Mouse (Mus musculus): ENCODE results near the gene Kcnj9.
A peak's percentile ranks its signal among the peaks of the same experiment; 100 is the strongest.

The Kcnj9 gene

DNA sequence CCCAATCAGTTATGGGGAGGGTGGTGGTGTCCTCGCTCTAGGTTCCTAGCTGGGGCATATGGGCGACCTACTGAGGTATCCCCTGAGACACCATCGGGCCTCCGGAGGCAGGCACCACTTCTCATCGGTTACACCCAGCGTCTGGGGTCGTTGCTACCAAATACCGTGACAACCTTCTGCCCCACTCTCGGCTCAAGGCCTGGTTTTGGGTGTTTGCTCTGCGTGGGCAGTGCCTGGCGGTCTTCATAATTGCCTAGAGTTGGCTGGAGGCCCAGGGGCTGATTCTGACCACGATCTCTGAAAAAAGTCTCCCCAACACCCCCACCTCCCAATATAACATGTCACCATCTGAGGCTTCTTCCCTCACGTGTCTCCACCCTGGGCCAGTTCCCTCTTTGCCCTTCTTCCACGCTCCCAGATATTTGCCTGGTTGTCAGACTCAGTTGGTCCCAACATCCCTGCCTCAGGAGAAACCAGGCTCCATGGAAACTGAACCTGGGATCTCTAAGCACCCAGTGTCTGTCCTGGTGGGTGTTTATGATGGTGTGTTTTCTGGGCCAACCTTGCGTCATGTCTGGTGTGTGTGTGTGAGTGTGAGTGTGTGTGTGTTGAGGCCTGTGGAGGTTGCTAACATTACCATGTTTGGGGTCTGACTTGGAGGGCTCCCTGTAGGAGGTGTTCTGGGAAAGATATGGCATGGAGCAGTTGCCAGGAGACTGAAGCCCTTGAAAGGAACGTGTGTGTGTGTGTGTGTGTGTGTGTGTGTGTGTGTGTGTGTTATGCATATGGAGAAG lies 16.2 kb downstream of the Kcnj9 start:
- DNase-seq (ENCODE audit: low spot score), result no peak

DNA sequence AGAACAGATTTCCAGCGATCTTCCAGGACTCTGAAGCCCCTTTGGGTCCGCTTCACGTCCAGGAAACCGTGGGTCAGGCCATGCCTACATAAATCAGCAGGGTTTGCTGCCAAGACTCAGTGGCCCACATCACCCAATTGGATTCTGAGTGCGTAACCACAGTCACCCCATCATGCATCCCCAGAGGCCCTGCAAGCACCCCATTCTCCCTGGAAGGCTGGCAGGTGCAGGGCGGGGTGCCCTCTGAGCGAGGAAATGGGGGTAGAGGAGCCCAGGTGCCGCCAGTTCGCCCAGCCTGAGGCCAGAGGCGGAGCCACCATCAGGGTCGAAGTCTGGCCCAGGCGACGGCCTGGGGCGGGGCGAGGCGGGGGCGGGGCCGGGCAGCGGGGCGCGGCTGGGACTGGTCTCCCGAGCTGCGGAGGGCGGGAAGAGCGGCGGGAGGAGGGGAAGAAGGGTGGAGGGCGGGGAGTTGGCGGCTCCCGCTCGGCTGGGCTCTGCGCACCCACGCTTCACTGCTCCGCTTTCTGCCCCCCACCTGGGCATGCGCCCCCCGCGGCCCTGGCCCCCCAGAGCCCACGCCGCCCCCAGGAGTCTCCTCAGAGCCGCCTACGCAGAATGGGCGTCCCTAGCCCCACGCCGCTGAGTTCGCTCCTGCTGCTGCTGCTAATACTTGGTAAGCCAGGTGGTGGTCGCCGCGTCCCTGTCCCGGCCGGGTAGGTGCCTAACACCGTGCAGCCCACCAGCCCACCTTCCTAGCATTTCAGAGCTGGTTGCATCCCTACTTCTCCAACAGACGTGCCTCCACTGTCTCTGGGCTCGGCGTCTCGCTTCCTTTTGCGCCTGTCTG lies 17.0 kb downstream of the Kcnj9 start:
- DNase-seq (ENCODE audit: low spot score), result peak; percentile 80

DNA sequence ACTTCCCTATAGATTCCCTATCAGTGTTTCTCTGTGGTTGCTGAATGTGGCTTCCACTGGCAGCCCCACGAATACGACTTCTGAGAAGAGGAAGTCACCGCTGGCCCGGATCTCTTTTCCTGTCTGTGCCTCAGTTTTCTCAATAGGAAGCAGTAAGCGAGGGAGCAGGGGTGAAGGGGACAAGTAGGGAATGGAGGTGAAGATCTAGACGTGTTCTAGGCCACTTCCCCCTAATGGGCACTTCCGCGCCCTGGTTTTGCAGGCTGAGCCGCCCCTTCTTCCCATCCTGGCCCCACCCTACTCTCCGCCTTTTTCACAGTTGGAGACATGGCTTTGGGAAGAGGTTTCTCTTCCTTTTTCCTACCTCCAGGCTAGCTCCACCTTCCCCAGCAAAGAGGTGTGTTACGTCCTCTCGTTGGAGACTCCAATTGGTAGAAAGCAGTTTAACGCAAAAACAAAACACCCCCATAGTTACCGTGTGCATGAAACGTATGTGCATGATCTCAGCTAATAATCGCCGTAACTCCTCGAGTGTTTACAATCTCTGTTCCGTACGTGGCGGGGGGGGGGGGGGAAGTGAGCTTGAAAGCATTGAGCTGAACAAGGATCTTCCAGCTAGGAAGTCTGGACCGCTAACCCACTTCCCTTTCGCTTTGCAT lies 17.7 kb downstream of the Kcnj9 start:
- DNase-seq (ENCODE audit: low spot score), result no peak

DNA sequence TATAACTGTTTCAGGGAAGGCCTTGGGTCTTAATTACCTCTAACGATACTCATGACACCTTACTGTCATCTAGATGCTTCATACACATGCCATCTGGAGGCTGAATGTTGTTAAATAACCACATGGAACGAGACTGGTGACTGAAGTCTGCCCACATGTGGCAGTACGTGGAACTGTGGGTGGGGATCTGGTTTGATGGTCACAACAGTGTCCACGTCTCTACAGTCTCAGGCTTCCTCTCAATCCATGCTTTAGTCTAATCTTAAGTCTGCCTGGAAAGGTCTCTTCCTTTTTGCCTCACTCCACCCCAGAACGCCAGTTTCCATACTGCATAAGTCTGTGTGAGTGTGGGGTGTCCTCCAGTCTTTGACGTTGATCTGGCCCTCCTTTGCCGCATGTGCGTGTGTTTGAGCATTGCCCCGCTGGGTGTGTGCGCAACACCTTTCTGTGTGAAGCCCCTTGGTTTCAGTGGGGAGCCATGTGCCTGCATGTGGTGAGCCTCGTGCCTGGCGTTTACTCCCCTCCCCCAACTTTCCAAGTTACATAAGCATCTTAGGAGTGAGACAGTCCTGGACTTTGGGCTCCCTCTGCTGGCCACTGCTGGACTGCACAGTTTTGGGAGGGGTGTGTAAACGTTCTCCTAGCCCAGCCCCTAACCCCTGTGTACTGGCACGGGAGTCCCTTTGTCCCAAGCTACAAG lies 19.3 kb downstream of the Kcnj9 start:
- DNase-seq (ENCODE audit: low spot score), result peak; percentile 95

DNA sequence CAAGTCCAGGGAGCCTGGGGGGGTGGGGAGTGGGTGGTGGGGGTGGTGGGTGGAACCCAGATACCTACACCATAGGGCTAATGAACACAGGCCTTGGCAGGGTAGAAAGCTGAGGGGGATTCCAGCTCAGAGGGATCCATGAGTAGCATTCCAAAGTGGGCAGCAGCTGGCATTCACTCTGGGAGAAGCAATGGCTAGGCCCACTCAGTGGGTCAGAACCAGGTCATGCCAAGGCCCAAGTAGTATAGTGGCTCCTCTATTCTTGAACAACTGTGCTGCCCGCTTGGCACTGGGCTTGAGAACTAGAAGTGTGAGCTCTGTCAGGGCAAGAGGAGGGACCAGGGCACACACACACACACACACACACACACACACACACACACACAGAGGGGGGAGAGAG lies 20.7 kb downstream of the Kcnj9 start:
- no peak for DNase-seq (ENCODE audit: low spot score)

DNA sequence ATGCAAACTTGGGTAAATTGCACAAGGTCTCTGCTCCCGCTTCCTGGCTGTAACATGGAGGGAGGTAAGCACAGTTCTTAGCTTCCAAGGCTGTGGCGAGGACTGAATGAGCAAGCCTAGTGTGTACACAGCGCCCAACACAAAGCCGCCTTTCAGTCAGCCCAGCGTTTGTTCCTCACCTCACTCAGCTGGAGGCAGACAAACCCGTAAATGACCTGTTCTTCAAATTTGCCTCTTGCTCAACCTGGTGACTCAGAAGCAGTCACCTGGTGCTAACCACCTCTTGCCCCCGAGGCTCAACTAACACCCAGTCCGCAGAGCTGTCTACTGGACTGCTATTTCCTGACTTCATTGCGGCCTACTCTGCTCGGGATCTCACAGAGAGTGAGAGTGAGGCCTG lies 21.2 kb downstream of the Kcnj9 start:
- DNase-seq (ENCODE audit: low spot score), result no peak

DNA sequence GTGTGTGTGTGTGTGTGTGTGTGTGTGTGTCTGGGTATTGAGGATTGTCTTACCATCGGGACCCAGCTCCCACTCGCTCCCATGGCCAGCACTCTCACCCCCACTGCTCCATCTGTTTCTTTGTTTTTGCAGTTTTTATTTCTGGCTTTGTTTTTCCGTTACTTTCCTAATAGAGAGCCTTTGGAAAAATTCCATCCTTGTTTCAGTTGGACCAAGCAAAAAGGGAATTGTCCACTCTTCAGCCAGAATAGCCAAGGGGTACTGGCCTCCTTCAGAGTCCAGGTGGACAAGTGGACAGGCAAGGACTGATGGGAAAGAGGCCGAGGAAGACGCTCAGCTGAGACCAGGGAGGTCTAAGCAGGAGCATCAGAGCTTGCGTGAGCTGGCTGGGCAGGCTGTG lies 22.2 kb downstream of the Kcnj9 start:
- peak; percentile 45 for DNase-seq (ENCODE audit: low spot score)

DNA sequence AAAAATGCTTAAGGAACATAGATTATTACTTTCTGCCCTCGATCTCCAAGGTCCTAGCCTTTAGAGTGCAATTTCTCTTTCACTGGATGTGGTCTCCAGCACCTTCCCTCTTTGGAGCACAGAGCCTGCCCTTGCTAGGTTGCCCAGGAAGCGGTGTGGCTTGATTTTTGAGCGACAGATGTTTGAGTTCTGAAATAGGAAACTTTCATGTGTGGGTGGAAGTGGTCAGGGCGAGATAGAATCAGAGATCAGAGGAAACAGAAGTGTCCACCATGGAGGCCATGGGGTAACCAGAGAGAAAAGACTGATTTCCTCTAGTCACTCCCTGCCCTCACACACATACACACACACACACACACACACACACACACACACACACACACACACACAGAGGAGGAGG lies 22.9 kb downstream of the Kcnj9 start:
- DNase-seq (ENCODE audit: low spot score), result no peak

DNA sequence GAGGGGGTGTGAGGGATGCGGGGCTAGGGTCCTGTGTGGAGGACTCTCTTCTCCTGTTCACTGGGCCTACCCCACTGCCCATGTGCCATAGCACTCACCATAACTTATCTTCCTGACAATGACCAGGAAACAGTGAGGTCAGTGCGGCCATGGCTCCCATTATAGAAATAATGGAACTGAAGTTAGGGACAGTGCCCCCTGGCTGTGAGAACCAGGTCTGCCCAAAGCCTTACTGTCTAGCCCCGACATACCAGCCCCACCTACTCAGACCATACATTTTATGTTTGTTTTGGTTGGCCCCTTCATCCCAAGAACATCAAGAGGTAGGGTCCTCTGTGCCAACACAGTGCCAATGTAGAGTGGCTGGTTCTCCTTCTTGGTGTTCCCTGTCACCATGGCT lies 23.5 kb downstream of the Kcnj9 start:
- DNase-seq (ENCODE audit: low spot score), result no peak

DNA sequence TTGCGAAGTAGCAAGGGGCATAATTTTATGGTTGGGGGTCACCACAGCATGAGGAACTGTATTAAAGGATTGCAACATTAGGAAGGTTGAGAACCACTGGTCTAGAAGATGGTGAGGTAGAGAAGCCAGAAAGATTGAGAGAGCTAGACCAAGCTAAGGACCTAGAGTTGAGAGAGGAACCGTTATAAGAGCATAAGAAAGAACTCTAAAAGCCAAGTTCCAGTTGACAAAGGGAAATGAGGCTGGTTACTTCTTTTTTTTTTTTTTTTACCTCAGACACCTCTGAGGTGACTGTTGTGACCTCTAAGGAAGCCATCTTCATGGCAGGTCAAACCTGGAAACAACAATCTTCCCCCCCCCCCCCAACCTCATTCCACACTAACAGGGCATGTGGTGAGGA lies 24.0 kb downstream of the Kcnj9 start:
- no peak for DNase-seq (ENCODE audit: low spot score)

DNA sequence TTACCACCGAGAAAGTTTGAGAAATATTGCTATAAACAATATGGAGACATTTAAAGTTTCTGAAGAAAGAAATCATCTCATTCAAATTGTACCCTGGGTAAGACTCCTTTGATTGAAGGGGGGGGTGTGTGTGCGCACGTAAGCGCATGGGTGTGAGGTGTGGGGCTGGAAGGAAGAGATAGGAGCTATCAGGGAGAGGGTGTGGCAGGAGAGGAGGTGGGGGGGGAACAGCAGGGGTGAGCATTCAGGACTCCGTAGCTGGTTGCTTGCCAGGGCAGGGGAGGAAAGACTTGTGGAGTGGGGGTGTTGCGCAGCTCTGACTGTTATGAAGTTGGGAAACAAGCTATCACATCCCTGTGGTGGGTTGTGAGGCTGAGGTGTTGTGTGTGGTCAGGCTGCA lies 24.7 kb downstream of the Kcnj9 start:
- DNase-seq (ENCODE audit: low spot score), result peak; percentile 12

DNA sequence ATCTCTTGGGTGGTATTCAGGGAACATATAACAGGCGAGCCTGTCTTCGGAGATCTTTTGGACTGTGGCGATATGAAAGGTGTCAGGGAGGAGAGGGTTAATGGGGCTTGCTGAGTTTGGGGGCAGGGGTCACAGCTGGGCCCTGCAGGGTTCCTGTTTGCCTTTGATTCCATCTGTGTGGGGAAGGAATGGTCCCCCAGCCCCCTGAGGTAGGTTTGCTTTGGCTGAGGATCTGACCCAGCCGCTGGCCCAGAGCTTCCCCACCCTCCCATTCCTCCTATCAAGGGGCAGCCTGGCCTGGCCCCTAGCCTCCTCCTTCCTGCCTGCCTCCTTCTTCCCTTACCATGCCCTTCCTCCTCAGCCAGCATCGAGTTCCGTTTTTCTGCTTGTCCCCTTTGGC lies 26.3 kb downstream of the Kcnj9 start:
- DNase-seq (ENCODE audit: low spot score), result no peak

DNA sequence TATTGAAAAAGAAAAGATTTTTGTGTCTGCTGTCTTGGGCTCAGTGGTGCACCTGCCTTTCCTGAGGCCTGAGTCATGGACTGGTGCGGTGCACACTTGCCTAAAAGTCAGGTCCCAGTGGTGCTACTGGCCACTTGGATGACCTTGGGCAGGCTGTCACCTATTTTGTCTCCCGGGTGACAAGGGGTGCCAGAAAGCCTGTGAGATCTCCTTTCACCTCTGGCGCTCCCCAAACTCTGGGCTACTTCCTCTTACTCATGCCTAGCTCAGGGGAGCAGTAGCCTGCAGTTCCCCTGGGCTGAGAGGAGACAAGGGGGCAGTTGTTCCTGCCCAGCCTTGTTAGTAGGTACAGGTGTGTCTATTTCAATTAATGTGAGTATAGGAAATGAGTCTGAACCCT lies 26.8 kb downstream of the Kcnj9 start:
- no peak for DNase-seq (ENCODE audit: low spot score)

DNA sequence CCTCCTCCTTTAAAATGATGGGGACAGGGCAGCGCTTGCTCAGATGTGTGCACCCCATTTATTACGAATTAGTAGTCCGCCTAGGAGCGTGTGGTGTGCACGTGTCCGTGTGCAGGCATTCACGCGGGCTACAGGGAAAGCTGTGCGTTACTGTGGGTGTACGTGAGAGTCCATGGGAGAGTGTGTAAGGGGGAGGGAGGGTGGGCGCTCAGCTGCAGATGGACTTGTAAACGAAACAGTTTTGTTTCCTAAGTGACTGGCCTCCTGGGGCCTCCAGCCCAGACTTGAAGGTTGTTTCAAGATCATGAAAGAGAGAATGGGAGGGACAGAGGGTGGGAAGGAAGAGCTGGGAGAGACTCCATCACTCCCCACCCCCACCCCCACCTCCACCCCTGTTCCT lies 27.9 kb downstream of the Kcnj9 start:
- no peak for DNase-seq (ENCODE audit: low spot score)

DNA sequence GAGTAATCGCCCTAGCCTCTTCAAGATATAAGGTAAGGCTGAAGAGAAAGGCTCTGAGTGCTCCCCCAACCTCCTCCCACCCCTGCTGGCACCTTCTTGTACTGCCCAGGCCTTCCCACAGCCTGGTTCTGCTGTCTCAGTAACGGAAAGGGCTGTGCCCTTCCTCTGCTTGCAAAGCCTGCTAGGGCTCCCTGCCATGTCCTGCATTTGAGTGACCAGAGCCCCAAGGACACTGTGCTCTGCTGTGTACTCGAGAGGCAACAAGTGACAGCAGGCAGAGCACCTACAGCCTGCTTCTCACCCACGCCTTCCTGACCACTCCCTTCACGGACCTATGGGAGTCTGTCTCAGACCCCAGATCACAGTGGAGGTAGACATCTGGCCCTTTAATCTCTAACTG lies 28.9 kb downstream of the Kcnj9 start:
- DNase-seq (ENCODE audit: low spot score), result no peak

DNA sequence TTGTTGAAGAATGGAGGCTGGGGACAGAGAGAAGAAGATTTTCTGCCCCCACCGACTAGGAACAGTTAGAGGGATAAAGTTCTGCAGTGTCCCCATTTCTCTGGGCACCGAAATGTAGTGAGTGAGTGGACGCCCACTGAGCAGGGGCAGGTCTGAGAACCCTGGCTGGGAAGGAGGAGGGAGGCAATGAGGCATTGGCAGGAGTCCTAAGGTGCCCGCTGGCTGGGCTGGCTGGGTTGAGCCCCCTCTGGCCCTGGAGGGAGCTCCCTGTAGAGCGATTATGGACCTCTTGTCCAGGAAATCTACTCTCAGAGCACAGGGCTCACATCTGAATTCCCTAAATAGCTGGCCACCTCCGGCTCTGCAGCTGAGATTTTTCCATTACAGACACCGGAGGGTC lies 29.6 kb downstream of the Kcnj9 start:
- no peak for DNase-seq (ENCODE audit: low spot score)

DNA sequence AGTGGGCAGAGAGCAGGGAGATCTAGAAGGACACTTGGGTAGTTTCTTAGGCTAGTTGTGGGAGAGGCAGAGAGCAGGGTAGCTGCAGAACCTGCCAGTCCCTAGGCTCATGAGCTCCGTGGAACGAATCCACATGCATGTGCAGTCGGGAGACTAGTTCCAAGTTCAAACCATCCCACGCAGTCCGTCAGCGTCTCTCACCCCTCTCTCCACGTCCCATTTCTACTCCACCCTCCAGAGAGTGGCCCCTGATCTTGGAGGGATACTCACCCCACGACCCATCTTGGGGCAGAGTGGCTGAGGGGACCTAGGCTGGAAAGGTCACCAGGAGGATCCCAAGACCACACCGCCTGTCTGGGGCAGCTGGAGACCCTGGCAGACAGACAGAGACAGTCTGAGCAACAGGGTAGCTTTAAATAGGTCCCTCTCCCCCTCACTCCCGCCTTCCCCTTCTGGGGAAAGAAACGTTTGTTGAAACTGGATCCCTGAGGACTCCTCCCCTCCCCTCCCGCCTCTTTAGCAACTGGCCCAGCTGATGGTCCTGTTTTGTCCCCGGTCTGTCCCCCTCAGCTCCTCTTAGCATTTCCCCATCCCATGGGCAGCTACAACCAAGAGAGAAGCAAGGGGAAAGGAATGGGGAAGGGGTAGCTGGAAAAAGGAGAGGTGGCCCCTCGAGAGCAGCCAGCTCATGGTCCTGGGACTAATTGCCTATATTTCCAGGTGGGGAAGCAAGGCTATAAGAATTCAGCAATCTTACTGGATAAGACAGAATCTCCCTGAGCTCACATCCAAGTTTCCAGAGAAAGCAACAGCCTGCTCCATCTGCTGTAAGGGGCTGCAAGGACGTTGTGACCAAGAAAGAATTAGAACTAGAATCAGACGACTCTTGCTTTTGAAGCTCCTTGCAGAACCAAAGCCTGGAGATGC lies 31.2 kb downstream of the Kcnj9 start, which contains the start of gene Atp1a2:
TSS of gene Atp1a2 (minus strand) at position 454 of the 927 bp plus-strand sequence.
- DNase-seq (ENCODE audit: low spot score), result peak; percentile 61

DNA sequence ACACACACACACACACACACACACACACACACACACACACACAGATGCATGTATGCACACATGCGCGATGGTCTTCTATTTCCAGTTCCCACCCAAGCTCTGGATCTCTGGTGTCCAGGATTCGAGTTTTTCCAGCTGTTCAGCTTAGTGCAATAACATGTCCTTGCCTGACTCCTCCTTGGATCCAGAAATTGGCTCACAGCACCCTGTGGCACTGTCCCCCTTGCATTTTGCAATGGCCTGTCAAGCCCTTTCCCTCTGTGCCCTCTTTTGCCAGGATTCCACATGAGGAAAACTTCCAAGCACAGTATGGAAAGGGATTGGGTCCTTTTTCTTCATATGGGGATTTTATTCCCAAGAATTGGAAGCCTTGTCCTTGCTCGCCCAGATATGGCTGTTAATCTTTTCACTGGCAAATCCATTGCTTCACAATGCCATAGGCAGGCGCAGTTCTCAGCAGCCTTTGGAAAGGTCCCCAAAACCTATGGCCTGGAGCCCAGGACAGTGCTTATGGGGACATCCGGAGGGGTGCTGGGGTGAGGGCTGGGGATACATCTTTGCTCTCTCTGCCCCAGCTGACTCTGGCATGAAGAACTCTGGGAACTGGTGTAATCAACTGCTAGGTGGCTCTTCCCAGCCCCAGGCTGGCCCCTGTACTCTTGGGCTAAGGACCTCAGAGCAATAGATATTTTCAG lies 32.2 kb downstream of the Kcnj9 start:
- no peak for DNase-seq (ENCODE audit: low spot score)

DNA sequence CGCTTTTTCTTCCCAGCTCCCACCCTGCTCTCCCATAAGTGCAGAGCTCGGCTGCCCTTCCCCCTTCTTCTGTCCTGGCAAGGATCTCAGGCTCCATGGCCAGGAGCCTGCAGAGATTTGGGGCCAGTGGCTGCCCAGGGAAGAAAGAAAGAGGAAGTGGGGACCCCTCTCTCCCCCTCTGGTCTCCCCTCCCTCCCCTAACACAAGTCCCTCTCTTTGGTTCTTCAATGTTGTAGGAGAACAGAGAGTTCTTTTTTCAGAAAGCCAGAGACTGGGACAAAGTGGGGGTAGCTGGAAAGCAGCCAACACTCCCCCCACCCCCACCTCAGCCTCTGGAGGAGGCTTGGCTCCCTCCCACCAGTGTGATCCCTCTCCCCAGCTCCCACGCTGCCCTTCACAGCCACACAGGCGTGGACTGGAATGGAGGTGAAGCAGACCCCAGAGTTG lies 33.3 kb downstream of the Kcnj9 start:
- no peak for DNase-seq (ENCODE audit: low spot score)

DNA sequence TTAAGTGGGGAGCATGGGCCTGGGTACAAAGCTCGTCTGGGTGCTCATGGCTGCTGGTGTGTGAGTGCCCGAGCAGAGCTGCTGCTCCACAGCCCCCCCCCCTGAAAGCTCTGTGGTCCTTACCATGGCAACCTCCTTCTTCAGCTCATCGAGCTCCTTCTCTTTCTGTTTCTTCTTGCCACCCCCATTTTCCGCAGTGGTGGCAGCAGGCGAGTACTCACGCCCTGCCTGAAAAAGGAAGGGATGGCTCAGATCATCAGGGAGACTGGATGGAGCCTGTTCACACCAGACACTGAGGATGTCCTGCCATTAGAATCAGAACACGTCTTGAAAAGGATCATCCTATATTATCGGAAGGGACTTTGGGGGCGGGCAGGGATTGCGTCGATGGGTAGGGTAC lies 35.7 kb downstream of the Kcnj9 start:
- DNase-seq (ENCODE audit: low spot score), result no peak

Data from layer of hippocampus, adult 11-12 months (tissue).